Mouse (Mus musculus) heart, embryonic 15.5 days (tissue): ENCODE results near the gene Olfr721-ps1. TPM values are rescaled to one million over a fixed set of nuclear protein-coding genes. Genes with fewer than 3 reads are reported as not detected.

Experiments
- ATAC-seq: fragments of 200-750 bp; cut with Nextera tagmentation; replicated peaks from 2 replicates; pipeline ENCODE4 v1.8.0; 2017; ENCODE audit warnings: low read depth, moderate TSS enrichment; ENCODE audit not compliant: insufficient number of reproducible peaks, insufficient read depth, low FRiP score
- H3K27ac ChIP-seq: fragments of 300-500 bp; sonication (generic); 2 replicates; pipeline ENCODE4 v1.5.1; 2015; ENCODE audit warnings: mild to moderate bottlenecking, inconsistent platforms
- H3K27me3 ChIP-seq: fragments of 300-500 bp; sonication (generic); 2 replicates; pipeline ENCODE4 v1.6.1; 2015; ENCODE audit warnings: inconsistent platforms
- H3K36me3 ChIP-seq: fragments of 300-500 bp; sonication (generic); 2 replicates; pipeline ENCODE4 v1.6.1; 2015; ENCODE audit warnings: mild to moderate bottlenecking, inconsistent platforms
- H3K4me1 ChIP-seq: fragments of 300-500 bp; sonication (generic); replicated peaks from 2 replicates; pipeline ENCODE4 v1.6.1; 2015; ENCODE audit warnings: inconsistent platforms
- H3K4me2 ChIP-seq: fragments of 300-500 bp; sonication (generic); 2 replicates; pipeline ENCODE4 v1.6.1; 2015; ENCODE audit warnings: inconsistent platforms, mild to moderate bottlenecking, moderate library complexity
- H3K4me3 ChIP-seq: fragments of 300-500 bp; sonication (generic); 2 replicates; pipeline ENCODE4 v1.5.1; 2015; ENCODE audit warnings: mild to moderate bottlenecking, inconsistent platforms
- H3K9ac ChIP-seq: fragments of 300-500 bp; sonication (generic); 2 replicates; pipeline ENCODE4 v1.6.1; 2015; ENCODE audit warnings: mild to moderate bottlenecking, inconsistent platforms
- H3K9me3 ChIP-seq: fragments of 300-500 bp; sonication (generic); replicated peaks from 2 replicates; pipeline ENCODE4 v1.6.1; 2016; ENCODE audit warnings: inconsistent platforms
- WGBS: fragments of 180-500 bp; shearing (Covaris S2); methylation state at CpG from one replicate; pipeline ENCODE4 v1.1.7; 2015; ENCODE audit warnings: mixed read lengths; 5-methylcytosine and 5-hydroxymethylcytosine counted together
- polyA plus RNA-seq: library from polyadenylated mRNA; unstranded; fragments of >200 nt; fragmentation: Nextera tagmentation; extraction: Ambion mirVana; gene quantifications from 2 replicates; pipeline ENCODE4 v1.2.1, GENCODE M21; 2015

The Olfr721-ps1 gene
- polyA plus RNA-seq = not detected in 2 replicates

DNA sequence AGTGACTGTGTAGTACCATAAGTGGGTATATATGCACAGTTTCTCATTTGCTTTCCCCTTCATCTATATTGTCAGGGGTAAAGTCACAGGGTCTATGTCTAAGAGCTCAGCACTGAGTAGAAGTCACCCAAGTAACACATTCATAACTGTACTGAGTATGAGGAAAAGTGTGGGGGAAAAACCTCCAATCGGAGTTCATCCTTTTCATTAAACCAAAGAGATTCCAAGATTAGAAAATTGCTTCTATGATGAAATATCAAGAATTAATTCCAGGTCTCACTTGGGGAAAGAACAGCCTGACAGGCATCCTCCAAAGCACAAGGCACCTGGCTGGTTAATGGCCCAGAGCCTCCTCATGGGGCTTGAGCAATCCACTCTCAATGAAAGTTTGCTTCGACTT lies at the start of gene Olfr721-ps1:
Gene Olfr721-ps1, plus strand, starts transcription at position 301 of the 400 bp plus-strand sequence.
- Histone ChIP-seq H3K4me3 (no peak within 1 kb of the TSS), H3K4me2 (no peak within 1 kb of the TSS), H3K4me1 (no peaks in the 10 kb centered on the region), H3K9ac (no peak within 1 kb of the TSS), H3K27me3 (no peaks in the 10 kb centered on the region), H3K36me3 (no peaks in the 10 kb centered on the region), H3K27ac (no peak within 1 kb of the TSS), H3K9me3 (no peaks in the 10 kb centered on the region)
- WGBS = 84% methylated on average over 2 of the region's 2 CpGs
- ATAC-seq = no peak

DNA sequence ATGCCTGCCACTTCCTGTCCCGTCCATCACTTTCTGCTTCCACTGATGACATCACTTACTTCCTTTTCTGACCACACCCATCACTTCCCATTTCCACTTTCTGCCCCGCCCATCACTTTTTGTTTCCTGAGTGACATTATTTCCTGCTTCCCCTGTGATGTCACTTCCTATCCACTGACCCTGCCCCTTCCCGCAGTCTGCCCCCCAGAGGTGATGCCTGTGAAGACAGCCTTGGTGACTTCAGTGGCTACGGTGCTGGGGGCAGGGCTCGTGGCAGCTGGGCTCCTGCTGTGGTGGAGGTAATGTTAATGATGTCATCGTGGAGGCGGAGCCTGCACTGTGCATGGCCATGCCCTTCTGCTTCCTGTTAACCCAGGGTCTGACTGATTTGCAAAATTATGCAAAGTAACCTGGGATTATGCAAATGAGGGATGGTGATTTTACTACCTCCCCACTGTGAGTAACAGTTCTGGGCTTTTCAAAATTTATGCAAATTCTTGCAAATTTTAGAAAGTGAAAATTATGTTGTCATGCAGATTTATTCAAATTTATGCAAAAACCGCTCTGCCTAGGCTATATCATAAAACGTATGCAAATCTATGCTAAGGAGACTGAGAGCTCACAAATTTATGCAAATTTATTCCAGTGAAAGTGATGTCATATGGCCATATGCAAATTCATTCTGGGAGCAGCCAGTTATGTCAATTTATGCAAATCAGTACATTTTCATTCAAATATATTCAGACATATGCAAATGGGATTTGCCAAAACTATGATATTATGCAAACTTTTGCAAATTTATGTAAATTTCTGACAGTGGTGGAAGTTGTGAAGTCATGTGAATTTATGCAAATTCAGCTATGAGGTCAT lies 49.1 kb upstream of the Olfr721-ps1 start:
- Histone ChIP-seq H3K27ac (no peak overlapping the region), H3K9ac (no peak overlapping the region), H3K4me1 (no peaks in the 10 kb centered on the region), H3K36me3 (peaks cover 25% of the 10 kb centered on the region), H3K4me2 (no peak overlapping the region), H3K4me3 (no peak overlapping the region), H3K27me3 (no peaks in the 10 kb centered on the region), H3K9me3 (peaks cover 56% of the 10 kb centered on the region)
- 95% methylated on average over 9 of the region's 9 CpGs for WGBS
- ATAC-seq = no peak

DNA sequence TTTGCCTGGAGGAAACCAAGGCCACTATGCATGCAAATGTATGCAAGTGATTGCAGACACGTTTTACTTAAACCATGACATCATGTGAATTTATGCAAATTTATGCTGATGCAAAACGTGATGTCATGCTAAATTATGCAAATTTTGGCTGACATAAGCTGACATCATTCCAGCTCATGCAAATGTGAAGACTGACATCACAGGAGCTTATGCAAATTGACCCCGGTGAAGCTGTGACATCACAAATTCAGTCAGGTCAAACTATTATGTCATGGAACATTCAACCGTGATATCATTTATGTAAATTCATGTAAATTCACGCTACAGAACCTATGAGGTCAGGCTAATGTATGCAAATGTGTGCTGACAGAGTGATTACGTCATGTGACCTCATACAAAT lies 48.5 kb upstream of the Olfr721-ps1 start:
- no peak overlapping the region for H3K9ac ChIP-seq
- no peak overlapping the region for H3K4me3 ChIP-seq
- no peak overlapping the region for H3K4me2 ChIP-seq
- no peaks in the 10 kb centered on the region for H3K27me3 ChIP-seq
- H3K27ac ChIP-seq = no peak overlapping the region
- WGBS = 83% methylated on average over 6 of the region's 6 CpGs
- H3K4me1 ChIP-seq = no peaks in the 10 kb centered on the region
- peaks cover 49% of the 10 kb centered on the region for H3K9me3 ChIP-seq
- ATAC-seq = no peak
- H3K36me3 ChIP-seq = peaks cover 25% of the 10 kb centered on the region

DNA sequence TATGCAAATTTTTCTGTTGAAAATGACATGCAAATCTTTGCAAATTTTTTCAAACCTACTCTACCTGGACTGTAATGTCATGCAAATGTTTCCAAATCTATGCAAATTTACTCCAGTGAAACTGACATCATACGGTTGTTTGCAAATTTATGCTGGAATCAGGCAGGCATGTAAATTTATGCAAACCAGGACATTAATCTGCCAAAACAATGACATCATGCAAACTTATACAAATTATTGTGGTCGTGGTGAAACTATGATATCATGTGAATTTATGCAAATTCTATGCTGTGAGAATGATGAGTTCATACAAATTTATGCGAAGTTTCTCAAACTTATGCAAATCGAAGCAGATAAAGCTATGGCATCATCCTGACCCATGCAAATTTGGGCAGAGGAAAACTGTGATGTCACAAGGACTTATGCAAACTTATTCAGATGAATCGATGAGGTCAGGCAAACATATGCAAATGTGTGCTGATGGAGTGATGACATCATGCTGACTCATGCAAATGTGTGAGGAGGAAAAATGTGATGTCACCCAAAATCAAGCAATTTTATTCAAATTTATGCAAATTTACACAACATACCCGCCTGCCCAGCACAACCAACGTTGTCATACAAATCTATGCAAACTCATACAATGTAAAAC lies 47.9 kb upstream of the Olfr721-ps1 start:
- WGBS = 94% methylated on average over 7 of the region's 7 CpGs
- Histone ChIP-seq H3K4me1 (no peaks in the 10 kb centered on the region), H3K9ac (no peak overlapping the region), H3K27me3 (no peaks in the 10 kb centered on the region), H3K36me3 (peaks cover 24% of the 10 kb centered on the region), H3K9me3 (peaks cover 44% of the 10 kb centered on the region), H3K4me3 (no peak overlapping the region), H3K27ac (no peak overlapping the region), H3K4me2 (no peak overlapping the region)
- ATAC-seq = no peak

DNA sequence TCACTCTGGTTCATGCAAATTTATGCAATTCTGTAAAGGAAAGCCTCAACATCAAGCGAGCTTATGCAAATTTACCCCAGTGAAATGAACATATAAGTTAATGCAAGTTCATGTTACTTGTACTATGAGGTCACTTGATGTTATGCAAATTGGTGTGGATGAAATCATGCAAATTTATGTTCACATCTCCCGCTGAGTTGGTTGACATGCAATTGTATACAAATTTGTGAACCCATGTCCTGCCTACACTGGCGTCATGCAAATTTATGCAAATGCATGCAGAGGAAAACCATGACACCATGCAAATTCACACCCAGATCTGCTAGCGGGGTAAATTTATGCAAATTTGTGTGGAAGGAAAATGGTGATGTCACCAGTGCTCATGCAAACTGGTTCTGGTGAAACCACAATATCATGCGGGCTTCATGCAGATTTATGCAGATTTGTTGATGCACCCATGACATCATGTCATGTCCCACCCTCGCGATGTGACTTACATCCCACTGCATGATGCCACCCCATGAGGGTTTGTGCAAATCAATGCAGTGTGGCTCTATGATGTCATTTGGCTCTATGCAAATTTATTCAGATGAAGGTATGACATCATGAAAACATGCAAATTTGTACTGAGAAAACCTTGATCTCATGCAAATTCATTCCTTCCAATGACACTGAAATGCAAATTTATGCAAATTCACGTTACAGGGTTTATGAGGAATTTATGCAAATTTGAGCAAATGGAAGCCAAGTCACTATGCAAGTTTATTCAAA lies 47.2 kb upstream of the Olfr721-ps1 start:
- Histone ChIP-seq H3K4me2 (no peak overlapping the region), H3K36me3 (peaks cover 21% of the 10 kb centered on the region), H3K9ac (no peak overlapping the region), H3K27me3 (no peaks in the 10 kb centered on the region), H3K27ac (no peak overlapping the region), H3K4me3 (no peak overlapping the region), H3K9me3 (peaks cover 37% of the 10 kb centered on the region), H3K4me1 (no peaks in the 10 kb centered on the region)
- WGBS = 89% methylated on average over 8 of the region's 8 CpGs
- ATAC-seq = no peak

DNA sequence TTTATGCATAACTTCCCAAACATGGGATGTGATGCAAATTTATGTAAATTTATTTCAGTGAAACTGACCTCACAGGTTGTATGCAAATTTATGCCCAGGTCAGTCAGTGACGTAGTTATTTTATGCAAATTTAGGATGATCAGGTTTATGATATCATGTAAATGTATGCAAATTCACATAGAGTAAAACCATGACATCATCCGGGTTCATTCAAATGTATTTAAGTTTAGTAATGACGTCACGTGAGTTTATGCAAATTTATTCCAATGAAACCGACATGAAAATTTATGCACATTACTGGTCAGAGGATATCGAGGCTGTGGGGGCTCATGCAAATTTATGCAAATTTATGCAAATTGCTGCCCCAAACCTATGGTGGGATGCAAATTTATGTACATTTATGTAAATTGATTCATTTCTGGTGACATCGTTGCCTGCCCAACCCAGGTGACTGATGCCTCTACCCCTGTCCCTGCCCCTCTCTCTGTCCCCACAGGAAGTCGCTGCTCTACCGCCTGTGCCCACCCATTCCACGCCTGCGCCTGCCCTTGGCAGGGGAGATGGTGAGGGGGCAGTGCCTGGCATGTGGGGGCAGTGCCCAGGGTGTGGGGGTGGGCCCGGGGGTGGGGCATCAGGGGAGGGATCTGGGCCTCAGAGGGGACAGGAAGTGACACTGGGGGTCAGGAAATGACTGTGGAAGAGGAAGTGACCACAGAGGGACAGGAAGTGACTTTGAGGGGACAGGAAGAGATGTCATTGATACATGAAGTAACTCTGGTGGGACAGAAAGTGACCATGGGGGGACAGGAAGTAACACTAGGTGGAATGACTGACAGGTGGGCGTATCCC lies 46.4 kb upstream of the Olfr721-ps1 start:
- no peaks in the 10 kb centered on the region for H3K4me1 ChIP-seq
- no peak overlapping the region for H3K27ac ChIP-seq
- H3K4me2 ChIP-seq = no peak overlapping the region
- H3K9me3 ChIP-seq = peaks cover 31% of the 10 kb centered on the region
- H3K9ac ChIP-seq = no peak overlapping the region
- no peaks in the 10 kb centered on the region for H3K27me3 ChIP-seq
- H3K36me3 ChIP-seq = peaks cover 13% of the 10 kb centered on the region
- ATAC-seq = no peak
- no peak overlapping the region for H3K4me3 ChIP-seq
- WGBS = 94% methylated on average over 13 of the region's 13 CpGs

DNA sequence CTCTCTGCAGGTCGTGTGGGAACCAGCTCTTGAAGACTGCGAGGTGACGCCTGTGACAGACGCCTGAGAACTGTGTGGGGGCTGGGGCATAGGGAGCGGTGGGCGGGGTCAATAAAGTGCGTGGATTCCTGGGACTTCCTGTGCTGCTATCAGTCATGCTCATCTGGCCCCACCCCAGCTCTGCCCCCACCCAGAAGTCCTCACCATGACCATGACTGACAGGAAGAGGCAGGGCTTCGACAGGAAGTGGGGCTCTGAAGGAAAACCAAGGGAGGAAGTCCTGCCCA lies 45.8 kb upstream of the Olfr721-ps1 start:
- no peak; the same call in 1 of the 2 replicates for ATAC-seq
- H3K36me3 ChIP-seq = peaks cover 7% of the 10 kb centered on the region
- no peak overlapping the region for H3K9ac ChIP-seq
- H3K4me1 ChIP-seq = no peaks in the 10 kb centered on the region
- no peak overlapping the region for H3K27ac ChIP-seq
- no peaks in the 10 kb centered on the region for H3K27me3 ChIP-seq
- H3K9me3 ChIP-seq = peaks cover 25% of the 10 kb centered on the region
- 89% methylated on average over 8 of the region's 8 CpGs for WGBS
- no peak overlapping the region for H3K4me2 ChIP-seq
- no peak overlapping the region for H3K4me3 ChIP-seq

DNA sequence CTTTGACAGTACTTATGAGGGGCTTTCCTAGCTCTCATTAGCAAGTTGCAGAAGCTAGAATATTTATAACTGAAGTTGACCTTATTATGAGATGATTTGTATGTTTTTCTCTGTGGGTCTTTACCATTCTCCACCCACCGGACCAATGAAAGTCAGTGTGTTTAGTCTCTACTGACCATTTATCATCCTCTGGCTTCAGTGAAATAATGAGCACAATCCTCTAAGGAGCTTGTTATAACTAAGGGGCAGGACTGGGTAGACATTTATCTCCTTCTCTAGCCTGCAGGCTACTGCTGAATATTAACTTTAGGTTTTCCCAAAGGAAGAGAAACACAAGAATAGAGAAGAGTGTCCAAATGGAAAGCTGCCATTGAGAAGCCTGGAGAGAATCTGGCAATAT lies 5.6 kb upstream of the Olfr721-ps1 start:
- Histone ChIP-seq H3K4me3 (no peak overlapping the region), H3K4me1 (no peaks in the 10 kb centered on the region), H3K27ac (no peak overlapping the region), H3K4me2 (no peak overlapping the region), H3K27me3 (no peaks in the 10 kb centered on the region), H3K9me3 (no peaks in the 10 kb centered on the region), H3K9ac (no peak overlapping the region), H3K36me3 (no peaks in the 10 kb centered on the region)
- no peak for ATAC-seq
- 66% methylated on average over 1 of the region's 1 CpGs for WGBS

DNA sequence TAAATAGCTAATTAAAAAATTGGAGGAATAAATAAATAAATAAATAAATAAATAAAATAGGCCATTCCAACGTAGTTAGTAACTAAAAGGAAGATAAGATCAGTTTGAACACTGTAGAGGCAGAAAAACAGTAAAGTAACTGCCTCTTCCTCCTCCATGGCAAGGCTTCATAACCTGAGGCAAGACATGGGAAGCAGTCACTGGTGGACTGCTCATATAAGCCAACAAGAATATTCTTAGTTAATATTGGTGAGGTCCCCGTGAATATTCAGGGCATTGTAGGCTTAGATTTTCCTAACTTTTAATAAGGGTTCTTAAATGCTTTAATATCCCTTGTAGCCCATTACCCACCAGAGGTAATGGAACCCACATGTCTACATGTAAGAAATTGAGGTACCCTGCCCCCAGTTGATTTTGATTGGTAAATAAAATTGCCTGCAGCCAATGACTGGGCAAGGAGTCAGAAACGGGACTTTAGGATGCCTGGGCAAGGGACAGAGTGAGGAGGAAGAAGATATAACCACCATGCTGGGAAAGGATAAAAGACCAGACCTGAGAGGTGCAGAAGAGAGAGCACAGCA lies 35.1 kb downstream of the Olfr721-ps1 start:
- no peaks in the 10 kb centered on the region for H3K36me3 ChIP-seq
- 58% methylated on average over 3 of the region's 3 CpGs for WGBS
- no peak overlapping the region for H3K9ac ChIP-seq
- no peaks in the 10 kb centered on the region for H3K9me3 ChIP-seq
- no peaks in the 10 kb centered on the region for H3K27me3 ChIP-seq
- H3K4me2 ChIP-seq = no peak overlapping the region
- no peak overlapping the region for H3K4me3 ChIP-seq
- H3K4me1 ChIP-seq = no peaks in the 10 kb centered on the region
- ATAC-seq = no peak
- H3K27ac ChIP-seq = no peak overlapping the region
